Mouse (Mus musculus): ENCODE results near the gene Dicer1. TPM values are rescaled to one million over a fixed set of nuclear protein-coding genes. Genes with fewer than 3 reads are reported as not detected.

Dicer1 gene
- polyA plus RNA-seq, 1 experiment = 6.3 TPM

GRCm38 (mm10) chr12:104688870-104689269 lies 62.9 kb downstream of the Dicer1 start:
- no peak overlapping the region for H3K4me3 ChIP-seq (ENCODE audit: extremely low read depth, insufficient read depth, insufficient read length)
- TF ChIP-seq POLR2A (IDR thresholded peaks at IDR 0.05; ENCODE audit: low read depth, low read length) (no peak), CTCF (IDR thresholded peaks at IDR 0.05; ENCODE audit: extremely low read depth, insufficient read depth, insufficient read length, insufficient replicate concordance) (no peak)
- H3K4me1 ChIP-seq (ENCODE audit: control insufficient read depth, insufficient read depth, insufficient read length) = no peaks in the 10 kb centered on the region
- no peaks in the 10 kb centered on the region for H3K27me3 ChIP-seq (ENCODE audit: control insufficient read depth, insufficient read depth, low read length)
- WGBS = 70% methylated on average over 11 of the region's 11 CpGs
- peaks cover 30% of the 10 kb centered on the region for H3K36me3 ChIP-seq (ENCODE audit: control insufficient read depth, insufficient read depth, low read length)
- no peak for DNase-seq (ENCODE audit: low read depth in 1 of 2, low spot score in 2 of 2)
- H3K27ac ChIP-seq (ENCODE audit: insufficient read depth, low read length) = no peak overlapping the region

- Histone ChIP-seq H3K36me3 (ENCODE audit: control insufficient read depth, insufficient read depth, low read length) (peaks cover 9% of the 10 kb centered on the region), H3K4me1 (ENCODE audit: control insufficient read depth, insufficient read depth, insufficient read length) (no peaks in the 10 kb centered on the region), H3K4me3 (ENCODE audit: extremely low read depth, insufficient read depth, insufficient read length) (no peak overlapping the region), H3K27ac (ENCODE audit: insufficient read depth, low read length) (no peak overlapping the region), H3K27me3 (ENCODE audit: control insufficient read depth, insufficient read depth, low read length) (no peaks in the 10 kb centered on the region)
- no peak for DNase-seq (ENCODE audit: low read depth in 1 of 2, low spot score in 2 of 2)
- TF ChIP-seq POLR2A (IDR thresholded peaks at IDR 0.05; ENCODE audit: low read depth, low read length) = no peak
- no peak for TF ChIP-seq CTCF (IDR thresholded peaks at IDR 0.05; ENCODE audit: extremely low read depth, insufficient read depth, insufficient read length, insufficient replicate concordance)
- WGBS = 79% methylated on average over 8 of the region's 8 CpGs
These were observed 67.3 kb downstream of the Dicer1 start for GRCm38 (mm10) chr12:104684411-104684931.

GRCm38 (mm10) chr12:104679819-104680132 lies 72.0 kb downstream of the Dicer1 start:
- no peak overlapping the region for H3K27ac ChIP-seq (ENCODE audit: insufficient read depth, low read length)
- H3K36me3 ChIP-seq (ENCODE audit: control insufficient read depth, insufficient read depth, low read length) = no peaks in the 10 kb centered on the region
- H3K27me3 ChIP-seq (ENCODE audit: control insufficient read depth, insufficient read depth, low read length) = no peaks in the 10 kb centered on the region
- no peak overlapping the region for H3K4me3 ChIP-seq (ENCODE audit: extremely low read depth, insufficient read depth, insufficient read length)
- TF ChIP-seq CTCF (IDR thresholded peaks at IDR 0.05; ENCODE audit: extremely low read depth, insufficient read depth, insufficient read length, insufficient replicate concordance) (no peak), POLR2A (IDR thresholded peaks at IDR 0.05; ENCODE audit: low read depth, low read length) (no peak)
- DNase-seq (ENCODE audit: low read depth in 1 of 2, low spot score in 2 of 2) = no peak
- H3K4me1 ChIP-seq (ENCODE audit: control insufficient read depth, insufficient read depth, insufficient read length) = no peaks in the 10 kb centered on the region
- 92% methylated on average over 8 of the region's 8 CpGs for WGBS

- no peaks in the 10 kb centered on the region for H3K4me1 ChIP-seq (ENCODE audit: control insufficient read depth, insufficient read depth, insufficient read length)
- no peak overlapping the region for H3K4me3 ChIP-seq (ENCODE audit: extremely low read depth, insufficient read depth, insufficient read length)
- no peak for TF ChIP-seq CTCF (IDR thresholded peaks at IDR 0.05; ENCODE audit: extremely low read depth, insufficient read depth, insufficient read length, insufficient replicate concordance)
- no peak for TF ChIP-seq POLR2A (IDR thresholded peaks at IDR 0.05; ENCODE audit: low read depth, low read length)
- WGBS = 84% methylated on average over 26 of the region's 26 CpGs
- DNase-seq (ENCODE audit: low read depth in 1 of 2, low spot score in 2 of 2) = no peak
- H3K27me3 ChIP-seq (ENCODE audit: control insufficient read depth, insufficient read depth, low read length) = no peaks in the 10 kb centered on the region
- no peak overlapping the region for H3K27ac ChIP-seq (ENCODE audit: insufficient read depth, low read length)
- H3K36me3 ChIP-seq (ENCODE audit: control insufficient read depth, insufficient read depth, low read length) = no peaks in the 10 kb centered on the region
These were observed 72.5 kb downstream of the Dicer1 start for GRCm38 (mm10) chr12:104679121-104679818.

GRCm38 (mm10) chr12:104678462-104678861 lies 73.3 kb downstream of the Dicer1 start:
- H3K27ac ChIP-seq (ENCODE audit: insufficient read depth, low read length) = no peak overlapping the region
- no peak overlapping the region for H3K4me3 ChIP-seq (ENCODE audit: extremely low read depth, insufficient read depth, insufficient read length)
- H3K36me3 ChIP-seq (ENCODE audit: control insufficient read depth, insufficient read depth, low read length) = no peaks in the 10 kb centered on the region
- 88% methylated on average over 13 of the region's 14 CpGs for WGBS
- no peak for DNase-seq (ENCODE audit: low read depth in 1 of 2, low spot score in 2 of 2)
- H3K27me3 ChIP-seq (ENCODE audit: control insufficient read depth, insufficient read depth, low read length) = no peaks in the 10 kb centered on the region
- no peaks in the 10 kb centered on the region for H3K4me1 ChIP-seq (ENCODE audit: control insufficient read depth, insufficient read depth, insufficient read length)
- no peak for TF ChIP-seq POLR2A (IDR thresholded peaks at IDR 0.05; ENCODE audit: low read depth, low read length)

- Histone ChIP-seq H3K4me3 (ENCODE audit: extremely low read depth, insufficient read depth, insufficient read length) (no peak overlapping the region), H3K4me1 (ENCODE audit: control insufficient read depth, insufficient read depth, insufficient read length) (no peaks in the 10 kb centered on the region), H3K27ac (ENCODE audit: insufficient read depth, low read length) (no peak overlapping the region), H3K27me3 (ENCODE audit: control insufficient read depth, insufficient read depth, low read length) (no peaks in the 10 kb centered on the region), H3K36me3 (ENCODE audit: control insufficient read depth, insufficient read depth, low read length) (no peaks in the 10 kb centered on the region)
- no peak for TF ChIP-seq CTCF (IDR thresholded peaks at IDR 0.05; ENCODE audit: extremely low read depth, insufficient read depth, insufficient read length, insufficient replicate concordance)
- no peak for TF ChIP-seq POLR2A (IDR thresholded peaks at IDR 0.05; ENCODE audit: low read depth, low read length)
- no peak for DNase-seq (ENCODE audit: low read depth in 1 of 2, low spot score in 2 of 2)
- WGBS = 93% methylated on average over 9 of the region's 9 CpGs
These were observed 74.3 kb downstream of the Dicer1 start for GRCm38 (mm10) chr12:104677371-104677924.
